Mouse (Mus musculus) cerebellum, postnatal 10 days (tissue): ENCODE data around the gene Gm13023.
"Not testable (repeated sequence)": the region's sequence is repeated elsewhere in the genome, so short reads cannot be mapped to it uniquely, and the experiment has no call there.

ENCODE experiments used
- DNase-seq, 2 experiments: peaks; one replicate each; pipeline ENCODE4 v3.0.0; 2021; ENCODE audit warnings: mixed read lengths in 2 of 2

The Gm13023 gene

DNA sequence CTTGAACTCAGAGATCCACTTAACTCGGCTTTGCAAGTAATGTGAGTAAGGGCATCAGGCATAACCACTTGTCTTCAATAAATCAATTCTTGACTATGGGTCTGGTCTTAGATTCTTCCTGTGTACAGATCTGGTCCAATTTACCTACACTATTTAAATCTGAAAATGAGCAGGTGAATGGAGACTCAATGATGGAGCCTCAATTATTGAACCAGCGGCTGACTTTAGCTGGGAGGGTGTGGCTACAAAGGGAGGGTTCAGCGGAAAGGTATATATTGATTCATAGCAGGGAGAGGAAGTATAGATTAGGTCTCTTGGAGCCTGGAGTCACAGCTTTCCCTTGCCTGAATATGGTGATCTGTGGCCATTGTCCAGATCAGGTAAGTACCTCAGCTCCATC lies at the start of gene Gm13023:
Gm13023 (plus strand) TSS at position 301 of the 400 bp plus-strand sequence.
- DNase-seq: not testable (repeated sequence)

DNA sequence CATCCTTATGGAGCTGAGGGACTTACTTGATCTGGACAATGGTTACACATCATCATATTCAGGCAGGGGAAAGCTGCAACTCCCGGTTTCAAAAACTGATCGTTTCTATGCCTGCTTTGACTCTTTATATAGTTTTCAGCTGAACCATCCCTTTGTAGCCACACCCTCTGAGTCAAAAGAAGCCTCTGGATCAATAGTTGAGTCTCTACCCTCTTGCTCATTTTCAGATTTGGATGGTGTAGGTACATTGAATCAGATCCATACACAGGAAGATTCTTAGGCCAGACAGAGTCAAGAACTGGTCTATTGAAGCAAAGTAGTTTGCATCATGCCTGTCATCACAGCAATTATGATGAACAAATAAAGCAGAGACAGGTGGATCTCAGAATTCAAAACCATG lies 26.8 kb downstream of the Gm13023 start, which contains the start of gene Gm13084:
Gm13084 (minus strand) TSS at position 101 of the 400 bp plus-strand sequence.
- DNase-seq: no peak
